Mouse (Mus musculus) testis, adult 2 months (tissue): ENCODE measurements around the gene Sugt1. TPM values are rescaled to one million over a fixed set of nuclear protein-coding genes. Genes with fewer than 3 reads are reported as not detected.

Experiments
- H3K27ac ChIP-seq: fragments of 200-500 bp; 2 replicates; pipeline ENCODE4 v1.5.1; 2012; ENCODE audit warnings: low read depth, low read length; ENCODE audit not compliant: control insufficient read depth, insufficient read depth
- H3K27me3 ChIP-seq: fragments of 200-500 bp; 2 replicates; pipeline ENCODE4 v1.6.1; 2012; ENCODE audit warnings: mild to moderate bottlenecking, low read length, moderate library complexity; ENCODE audit not compliant: control insufficient read depth, insufficient read depth
- H3K36me3 ChIP-seq: fragments of 200-500 bp; 2 replicates; pipeline ENCODE4 v1.6.1; 2012; ENCODE audit warnings: mild to moderate bottlenecking, low read length; ENCODE audit not compliant: control insufficient read depth, insufficient read depth
- H3K4me1 ChIP-seq: fragments of 200-500 bp; 2 replicates; pipeline ENCODE4 v1.6.1; 2012; ENCODE audit warnings: low read length; ENCODE audit not compliant: control insufficient read depth, insufficient read depth
- H3K4me3 ChIP-seq: fragments of 200-500 bp; 2 replicates; pipeline ENCODE4 v1.5.1; 2012; ENCODE audit warnings: low read depth, mild to moderate bottlenecking, low read length, moderate library complexity, mixed read lengths; ENCODE audit not compliant: control insufficient read depth
- CTCF ChIP-seq: fragments of 200-500 bp; IDR thresholded peaks from 2 replicates; pipeline ENCODE4 v1.5.1; 2012; ENCODE audit warnings: low read depth, mild to moderate bottlenecking, inconsistent platforms, low read length, moderate library complexity; ENCODE audit not compliant: control insufficient read depth, insufficient read depth, insufficient replicate concordance
- POLR2A ChIP-seq: fragments of 200-500 bp; IDR thresholded peaks from 2 replicates; pipeline ENCODE4 v1.6.1; 2012; ENCODE audit warnings: low read depth, mild to moderate bottlenecking, inconsistent platforms, low read length, moderate library complexity; ENCODE audit not compliant: control insufficient read depth
- polyA plus RNA-seq: library from polyadenylated mRNA; depleted of rRNA; stranded (reverse); fragments of >200 nt; gene quantifications from 2 replicates; pipeline ENCODE4 v1.2.3, GENCODE M21; 2012

The Sugt1 gene
- polyA plus RNA-seq, 1 experiment = 31.6 TPM

- no peak for TF ChIP-seq CTCF
- no peak for TF ChIP-seq POLR2A
- no peaks in the 10 kb centered on the region for H3K27me3 ChIP-seq
- H3K36me3 ChIP-seq = peaks cover 2% of the 10 kb centered on the region; the same call in 1 of the 2 replicates
- H3K4me3 ChIP-seq = no peak overlapping the region
- no peak overlapping the region for H3K27ac ChIP-seq
- no peaks in the 10 kb centered on the region for H3K4me1 ChIP-seq
Observed at GRCm38 (mm10) chr14:79606392-79606791, 18.9 kb downstream of the Sugt1 start.

- Histone ChIP-seq H3K27ac (no peak overlapping the region), H3K4me3 (no peak overlapping the region), H3K27me3 (no peaks in the 10 kb centered on the region), H3K36me3 (peaks cover 2% of the 10 kb centered on the region; the same call in 1 of the 2 replicates), H3K4me1 (no peaks in the 10 kb centered on the region)
- TF ChIP-seq CTCF = no peak
- no peak for TF ChIP-seq POLR2A
Observed at GRCm38 (mm10) chr14:79606867-79607266, 19.4 kb downstream of the Sugt1 start.

GRCm38 (mm10) chr14:79607352-79607751, 19.9 kb downstream of the Sugt1 start:
- H3K27me3 ChIP-seq = no peaks in the 10 kb centered on the region
- TF ChIP-seq CTCF (no peak), POLR2A (no peak)
- H3K27ac ChIP-seq = no peak overlapping the region
- peaks cover 2% of the 10 kb centered on the region; the same call in 1 of the 2 replicates for H3K36me3 ChIP-seq
- no peaks in the 10 kb centered on the region for H3K4me1 ChIP-seq
- no peak overlapping the region for H3K4me3 ChIP-seq

GRCm38 (mm10) chr14:79608286-79608685, 20.8 kb downstream of the Sugt1 start:
- TF ChIP-seq POLR2A = no peak
- no peak for TF ChIP-seq CTCF
- H3K27me3 ChIP-seq = no peaks in the 10 kb centered on the region
- H3K4me3 ChIP-seq = no peak overlapping the region
- no peak overlapping the region for H3K27ac ChIP-seq
- H3K4me1 ChIP-seq = no peaks in the 10 kb centered on the region
- H3K36me3 ChIP-seq = peaks cover 2% of the 10 kb centered on the region; the same call in 1 of the 2 replicates

- H3K36me3 ChIP-seq = no peaks in the 10 kb centered on the region
- H3K27me3 ChIP-seq = no peaks in the 10 kb centered on the region
- TF ChIP-seq CTCF = no peak
- H3K4me1 ChIP-seq = no peaks in the 10 kb centered on the region
- H3K4me3 ChIP-seq = no peak overlapping the region
- no peak overlapping the region for H3K27ac ChIP-seq
Observed at GRCm38 (mm10) chr14:79617121-79617828, 29.8 kb downstream of the Sugt1 start.

GRCm38 (mm10) chr14:79619802-79620201, 32.3 kb downstream of the Sugt1 start:
- Histone ChIP-seq H3K27me3 (no peaks in the 10 kb centered on the region), H3K4me1 (no peaks in the 10 kb centered on the region), H3K27ac (no peak overlapping the region), H3K4me3 (no peak overlapping the region), H3K36me3 (no peaks in the 10 kb centered on the region; the same call in 1 of the 2 replicates)
- no peak for TF ChIP-seq POLR2A
- no peak for TF ChIP-seq CTCF

- TF ChIP-seq CTCF (no peak), POLR2A (no peak)
- H3K36me3 ChIP-seq = no peaks in the 10 kb centered on the region; the same call in 1 of the 2 replicates
Observed at GRCm38 (mm10) chr14:79621143-79621542, 33.7 kb downstream of the Sugt1 start.

More at GRCm38 (mm10) chr14:79621143-79621542, 33.7 kb downstream of the Sugt1 start:
- Histone ChIP-seq H3K4me3 (no peak overlapping the region), H3K27me3 (no peaks in the 10 kb centered on the region), H3K4me1 (no peaks in the 10 kb centered on the region), H3K27ac (no peak overlapping the region)
